ENCODE assay signal across 8 mouse cellular contexts in genomic region chr9:99580655-99581054, GRCm38 (mm10). TPM values are rescaled to one million over a fixed set of nuclear protein-coding genes. Genes with fewer than 3 reads are reported as not detected.
DNase-seq lines count a peak whose midpoint lies in the region.

No protein-coding gene starts in this region.

- intact Hi-C loops in gastrocnemius, postnatal 14 days (cut with DNase I; ENCODE audit: low total_unique reads): loop anchor here (5.0 kb wide), 1 partner anchor 123 kb away; no protein-coding TSS in a partner anchor

- peak; percentile 9 for DNase-seq in gastrocnemius, postnatal 14 days
- no peak for DNase-seq in gastrocnemius, postnatal 25 days
- DNase-seq in right cerebral cortex, adult 18-20 months: peak; percentile 21
- no peak for DNase-seq in right cerebral cortex, postnatal 36 days (ENCODE audit: low spot score in 2 of 2)
- DNase-seq in adrenal gland, postnatal 14 days: peak; percentile 65
- peak; percentile 79 for DNase-seq in induced T-regulatory cell, adult 2 months (ENCODE audit: low read depth)
- DNase-seq in naive thymus-derived CD4-positive, alpha-beta T cell, adult 2 months (ENCODE audit: low read depth): peak; percentile 71
- no peak for DNase-seq in frontal cortex, postnatal 10 days (ENCODE audit: low spot score in 2 of 2)

RNA-seq across cellular contexts. Expression of gene Dbr1, which starts 5.1 kb away (rescaled TPM):
- 1 to 10 TPM; 4.1 to 5.9 TPM for total RNA-seq in gastrocnemius, postnatal 14 days (2021)
- total RNA-seq in gastrocnemius, postnatal 25 days (2021): 1 to 10 TPM; 4.1 to 4.3 TPM
- total RNA-seq in adrenal gland, postnatal 14 days (2021): 15.4 and 15.6 TPM in 2 replicates

RNA-seq across cellular contexts. Expression of gene Armc8, which starts 12.0 kb away (rescaled TPM):
- 10 to 100 TPM; 25.3 to 25.9 TPM for total RNA-seq in gastrocnemius, postnatal 14 days (2021)
- total RNA-seq in gastrocnemius, postnatal 25 days (2021): 10 to 100 TPM; 24.3 to 26.8 TPM
- total RNA-seq in adrenal gland, postnatal 14 days (2021): 25.3 and 28.9 TPM in 2 replicates

RNA-seq across cellular contexts. Expression of gene A4gnt, which starts 31.6 kb away (rescaled TPM):
- total RNA-seq in gastrocnemius, postnatal 14 days (2021): not detected
- not detected for total RNA-seq in gastrocnemius, postnatal 25 days (2021)
- total RNA-seq in adrenal gland, postnatal 14 days (2021): not detected in 2 replicates

RNA-seq across cellular contexts. Expression of gene Dzip1l, which starts 48.6 kb away (rescaled TPM):
- total RNA-seq in gastrocnemius, postnatal 14 days (2021): 1 to 10 TPM; 3.1 to 3.2 TPM
- 1 to 10 TPM; 1.9 to 2.0 TPM for total RNA-seq in gastrocnemius, postnatal 25 days (2021)
- 5.1 TPM in 2 replicates for total RNA-seq in adrenal gland, postnatal 14 days (2021)

Comparison
In these comparisons a context has a peak if more than half of its experiments do, and no peak if none do; other contexts are left out.
1. DNase-seq: peak in gastrocnemius, postnatal 14 days (single experiment), right cerebral cortex, adult 18-20 months (single experiment), adrenal gland, postnatal 14 days (single experiment), induced T-regulatory cell, adult 2 months (single experiment) and naive thymus-derived CD4-positive, alpha-beta T cell, adult 2 months (single experiment); none in gastrocnemius, postnatal 25 days (single experiment), right cerebral cortex, postnatal 36 days (0 of 2) and frontal cortex, postnatal 10 days (0 of 2).